Mouse (Mus musculus): ENCODE measurements around the gene Eif2a.
A peak's percentile ranks its signal among the peaks of the same experiment; 100 is the strongest.
"Not testable (repeated sequence)": the region's sequence is repeated elsewhere in the genome, so short reads cannot be mapped to it uniquely, and the experiment has no call there.

Eif2a gene

DNA sequence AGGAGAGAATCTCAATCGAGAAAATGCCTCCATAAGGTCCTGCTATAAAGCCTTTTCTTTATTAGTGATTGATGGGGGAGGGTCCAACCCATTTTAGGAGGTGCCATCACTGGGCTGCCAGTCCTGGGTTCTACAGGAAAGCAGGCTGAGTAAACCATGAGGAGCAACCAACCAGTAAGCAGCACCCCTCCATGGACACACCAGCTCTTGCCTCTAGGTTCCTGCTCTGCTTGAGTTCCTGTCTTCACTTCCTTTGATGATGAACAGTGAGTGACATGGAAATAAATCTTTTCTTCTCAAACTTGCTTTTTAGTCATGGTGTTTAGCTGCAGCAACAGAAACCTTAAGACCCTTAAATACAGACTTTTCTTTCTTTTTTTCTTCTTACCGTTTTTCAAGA, 4.3 kb upstream of the Eif2a start:
- DNase-seq (ENCODE audit: low spot score in 2 of 2), result no peak

GRCm38 (mm10) chr3:58523386-58523785, 2.2 kb upstream of the Eif2a start:
- DNase-seq (ENCODE audit: low spot score in 2 of 2), result no peak

DNA sequence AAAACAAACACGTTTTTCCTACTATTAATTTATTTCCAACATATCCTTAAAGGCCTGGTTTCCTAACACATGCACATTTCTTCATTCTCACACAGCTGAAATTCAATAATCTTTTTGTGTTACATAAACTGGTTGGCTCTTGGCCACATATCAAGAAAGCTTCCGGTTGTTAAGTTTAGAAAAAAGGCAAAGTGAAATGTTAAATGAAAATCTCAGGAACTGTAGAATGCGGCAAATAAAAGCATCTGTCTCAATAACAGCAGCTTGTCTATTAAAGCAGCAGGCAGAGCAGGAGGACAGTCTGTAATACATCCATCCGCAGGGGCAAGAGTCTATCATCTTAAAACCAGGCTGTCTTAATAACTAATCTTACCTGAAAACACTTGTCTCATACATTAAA, 1.4 kb upstream of the Eif2a start:
- no peak for DNase-seq (ENCODE audit: low spot score in 2 of 2)

GRCm38 (mm10) chr3:58525166-58525565, 455 bp upstream of the Eif2a start:
- peak in 1 of 2 experiments; percentile 20 for DNase-seq (ENCODE audit: low spot score in 2 of 2)

DNA sequence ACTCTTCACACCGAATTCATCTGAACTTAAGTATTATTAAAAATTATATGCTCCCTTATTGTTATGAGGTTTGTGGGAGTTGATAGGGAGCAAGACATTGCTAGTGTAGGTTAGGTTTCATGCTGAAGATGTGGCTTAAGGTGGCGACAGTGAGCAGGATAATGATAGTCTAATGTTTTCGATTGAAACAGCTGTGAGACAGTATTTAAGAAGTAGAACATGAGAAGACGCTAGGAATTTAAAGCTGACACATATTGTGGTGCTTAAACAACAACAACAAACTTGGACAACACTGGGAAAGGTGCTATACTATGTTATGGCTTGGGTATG, 752 bp downstream of the Eif2a start:
- DNase-seq (ENCODE audit: low spot score in 2 of 2), result no peak

DNA sequence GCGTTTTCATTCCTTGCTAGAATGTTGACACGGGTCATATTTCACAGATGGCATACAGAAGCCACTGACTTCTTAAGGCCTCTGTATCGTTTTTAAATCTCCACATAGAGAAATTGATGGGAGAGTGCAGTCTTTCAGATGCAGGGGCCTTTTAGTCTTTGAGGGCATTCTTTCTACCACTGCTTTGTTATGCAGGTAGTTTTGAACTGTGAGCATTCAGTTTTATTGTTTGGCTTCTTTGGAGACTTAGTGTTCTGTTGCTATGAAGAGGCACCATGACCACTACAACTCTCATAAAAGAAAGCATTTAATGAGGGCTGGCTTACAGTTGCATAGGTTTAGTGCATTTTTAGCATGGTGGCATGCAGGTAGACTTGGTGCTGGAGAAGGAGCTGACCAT, 11.0 kb downstream of the Eif2a start:
- DNase-seq (ENCODE audit: low spot score in 2 of 2), result no peak

DNA sequence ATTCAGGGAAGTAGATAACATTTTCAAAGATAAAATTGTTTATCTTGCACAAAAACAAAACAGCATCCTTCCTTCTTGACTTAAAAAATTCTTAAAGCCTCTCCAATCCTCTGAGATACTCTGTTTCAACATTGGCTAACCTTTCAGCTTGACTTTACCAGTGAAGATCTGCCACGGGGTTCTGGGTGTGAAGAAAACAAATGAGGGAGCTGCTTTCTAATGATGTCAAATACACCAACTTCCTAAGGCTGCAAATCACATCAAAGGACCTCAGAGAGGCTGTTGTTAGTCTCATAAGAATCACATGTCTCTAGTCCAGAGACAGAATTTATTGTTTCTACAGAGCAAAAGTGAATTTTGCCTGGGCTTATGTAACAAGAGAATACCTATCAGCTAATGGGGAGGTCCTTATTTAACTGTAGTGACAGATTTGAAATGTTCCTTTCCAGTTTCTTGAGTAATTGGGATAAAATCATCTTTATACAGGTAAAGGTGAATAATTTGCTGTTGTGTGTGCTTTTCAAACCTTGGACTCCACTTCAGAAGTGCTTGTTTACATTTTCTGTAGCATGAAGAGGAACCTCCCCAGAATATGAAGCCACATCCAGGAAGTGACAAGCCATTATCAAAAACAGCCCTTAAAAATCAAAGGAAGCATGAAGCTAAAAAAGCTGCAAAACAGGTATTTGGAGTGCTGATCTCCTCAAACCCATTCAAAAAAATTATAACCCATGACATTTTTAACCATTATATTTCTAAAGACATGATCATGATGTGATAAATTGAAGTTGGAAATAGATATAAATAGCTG, 26.6 kb downstream of the Eif2a start:
- DNase-seq (ENCODE audit: low spot score in 2 of 2), result no peak

- no peak for DNase-seq (ENCODE audit: low spot score in 2 of 2)
Observed at GRCm38 (mm10) chr3:58556649-58557048, 31.0 kb downstream of the Eif2a start.

DNA sequence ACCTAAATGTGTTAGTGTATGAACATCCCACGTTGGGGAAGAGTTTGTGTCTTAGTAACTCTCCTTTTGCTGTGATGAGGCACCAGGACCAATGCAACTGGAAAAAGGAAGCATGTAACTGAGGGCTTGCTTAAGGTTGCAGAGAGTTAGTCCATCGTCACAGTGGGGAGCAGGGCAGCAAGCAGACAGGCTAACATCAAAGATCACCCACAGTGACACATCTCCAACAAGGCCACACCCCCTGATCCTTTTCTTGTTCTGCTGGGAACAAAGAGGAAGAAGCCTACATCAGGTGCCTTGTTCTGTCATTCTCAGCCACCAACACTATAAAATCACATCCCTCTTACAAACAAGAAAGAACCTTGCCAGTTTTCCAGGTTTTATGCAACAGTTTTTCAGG, 34.3 kb downstream of the Eif2a start:
- DNase-seq (ENCODE audit: low spot score in 2 of 2), result no peak

- no peak for DNase-seq (ENCODE audit: low spot score in 2 of 2)
Observed at GRCm38 (mm10) chr3:58561437-58561836, 35.8 kb downstream of the Eif2a start.

GRCm38 (mm10) chr3:58570821-58571220, 45.2 kb downstream of the Eif2a start:
- DNase-seq (ENCODE audit: low spot score in 2 of 2), result no peak

DNA sequence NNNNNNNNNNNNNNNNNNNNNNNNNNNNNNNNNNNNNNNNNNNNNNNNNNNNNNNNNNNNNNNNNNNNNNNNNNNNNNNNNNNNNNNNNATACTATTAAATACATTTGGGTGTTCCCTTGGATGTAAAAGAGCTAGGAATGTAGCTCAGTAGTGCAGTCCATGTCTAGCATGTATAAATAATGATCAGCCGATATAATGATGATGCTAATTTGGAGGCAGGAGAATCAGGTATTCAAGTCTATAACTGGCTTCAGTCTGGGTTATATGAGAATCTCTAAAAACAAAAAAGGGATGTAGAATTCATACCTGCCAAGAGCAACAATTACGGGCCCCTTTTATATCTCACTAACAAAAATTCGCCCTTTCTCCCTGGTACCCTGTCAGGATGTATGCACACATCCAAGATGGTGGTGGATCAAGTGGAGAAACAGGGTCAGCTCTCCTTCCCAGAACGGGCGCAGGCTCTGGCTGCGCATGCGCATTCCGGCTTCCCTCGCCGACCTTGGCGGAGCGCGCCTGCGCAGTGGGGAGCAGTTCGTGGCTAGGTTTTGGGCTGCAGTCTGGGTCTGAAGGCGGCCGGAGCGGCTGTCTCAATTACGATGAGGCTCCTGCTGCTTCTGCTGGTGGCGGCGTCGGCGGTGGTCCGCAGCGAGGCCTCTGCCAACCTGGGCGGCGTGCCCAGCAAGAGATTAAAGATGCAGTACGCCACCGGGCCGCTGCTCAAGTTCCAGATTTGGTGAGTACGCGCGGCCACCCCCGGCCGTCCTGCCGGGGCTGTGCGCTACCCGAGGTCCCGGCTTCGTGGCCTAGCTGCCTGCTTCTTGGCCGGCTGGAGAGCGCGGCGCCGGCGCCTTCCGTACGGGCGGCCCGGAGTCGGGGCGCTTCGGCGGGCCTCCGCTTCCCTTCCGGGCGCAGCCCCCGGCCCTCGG, 50.8 kb downstream of the Eif2a start, which contains the start of gene Selenot:
TSS of gene Selenot (plus strand) at position 500 of the 930 bp plus-strand sequence.
- DNase-seq (ENCODE audit: low spot score in 2 of 2), result peak; percentile 92 to 98

GRCm38 (mm10) chr3:58577067-58577503, 51.5 kb downstream of the Eif2a start:
- no peak for DNase-seq (ENCODE audit: low spot score in 2 of 2)

- no peak for DNase-seq (ENCODE audit: low spot score in 2 of 2)
Observed at GRCm38 (mm10) chr3:58577506-58578050, 52.0 kb downstream of the Eif2a start.

DNA sequence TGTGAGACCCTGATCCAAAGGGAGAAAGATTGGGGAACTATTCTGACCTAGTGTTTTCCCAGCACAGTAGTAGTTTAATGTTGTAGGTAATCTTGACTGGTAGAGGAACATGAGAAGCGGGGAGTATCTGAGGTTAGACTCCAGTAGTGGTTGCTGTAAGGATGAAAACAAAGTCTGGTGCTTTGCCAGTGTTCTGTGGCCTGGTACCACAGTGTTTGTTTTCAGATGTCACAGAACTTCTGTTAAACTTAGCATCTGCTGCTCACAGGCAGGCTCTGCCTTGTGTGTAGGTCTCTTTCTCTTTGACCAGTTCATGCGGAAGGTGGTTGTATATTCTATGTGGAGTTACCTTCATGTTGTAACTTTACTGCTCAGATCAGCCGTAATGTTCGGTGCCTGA, 55.9 kb downstream of the Eif2a start:
- DNase-seq (ENCODE audit: low spot score in 2 of 2), result no peak

- no peak for DNase-seq (ENCODE audit: low spot score in 2 of 2)
Observed at GRCm38 (mm10) chr3:58582297-58582696, 56.7 kb downstream of the Eif2a start.

DNA sequence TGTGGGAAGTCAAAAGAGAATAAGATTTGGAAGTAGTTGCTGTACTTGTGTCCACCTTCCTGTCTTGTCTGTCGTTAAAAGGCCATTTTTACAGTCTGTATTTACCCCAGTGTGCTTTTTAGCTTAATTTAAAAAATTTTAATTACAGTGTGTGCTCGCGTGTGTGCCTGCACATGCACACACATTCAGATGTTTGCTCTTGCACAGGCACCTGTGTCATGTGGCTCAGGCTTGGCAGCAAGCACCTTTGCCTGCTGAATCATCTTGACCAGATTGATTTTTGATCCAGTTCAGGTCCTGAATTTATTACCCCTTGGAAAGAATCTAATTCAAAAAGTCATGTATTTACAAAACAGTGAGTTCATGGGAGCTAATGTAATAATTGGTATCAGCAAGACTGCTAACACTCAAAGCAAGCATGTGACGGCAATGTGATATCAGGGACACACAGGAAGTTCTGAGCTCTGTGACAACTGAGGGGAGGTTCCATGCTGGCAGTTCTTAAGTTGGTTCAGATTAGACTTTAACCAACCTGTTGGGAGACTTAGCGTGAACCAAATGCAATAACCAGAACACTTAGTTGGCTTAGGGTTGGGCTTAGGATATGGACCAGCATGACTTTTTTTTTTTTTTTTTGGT, 57.3 kb downstream of the Eif2a start:
- DNase-seq (ENCODE audit: low spot score in 2 of 2), result no peak

DNA sequence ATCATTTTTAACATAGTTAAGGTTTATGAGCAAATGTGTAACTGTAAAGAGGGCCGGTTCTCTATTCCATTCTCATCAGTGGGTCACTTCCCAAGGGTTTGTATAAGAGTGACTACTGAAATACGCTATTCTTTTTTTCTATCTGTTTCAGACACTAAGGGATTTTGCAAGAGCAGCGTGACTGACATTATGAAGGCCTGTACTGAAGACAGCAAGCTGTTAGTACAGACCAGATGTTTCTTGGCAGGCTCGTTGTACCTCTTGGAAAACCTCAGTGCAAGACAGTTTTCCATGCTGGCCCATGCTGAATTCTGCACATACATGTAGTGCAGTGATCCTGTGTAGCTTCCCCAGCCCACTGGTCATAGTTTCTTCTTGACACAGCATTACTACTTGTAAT, 64.9 kb downstream of the Eif2a start:
- not testable (repeated sequence) for DNase-seq (ENCODE audit: low spot score in 2 of 2)

GRCm38 (mm10) chr3:58592666-58593065, 67.0 kb downstream of the Eif2a start:
- DNase-seq (ENCODE audit: low spot score in 2 of 2), result not testable (repeated sequence)

DNA sequence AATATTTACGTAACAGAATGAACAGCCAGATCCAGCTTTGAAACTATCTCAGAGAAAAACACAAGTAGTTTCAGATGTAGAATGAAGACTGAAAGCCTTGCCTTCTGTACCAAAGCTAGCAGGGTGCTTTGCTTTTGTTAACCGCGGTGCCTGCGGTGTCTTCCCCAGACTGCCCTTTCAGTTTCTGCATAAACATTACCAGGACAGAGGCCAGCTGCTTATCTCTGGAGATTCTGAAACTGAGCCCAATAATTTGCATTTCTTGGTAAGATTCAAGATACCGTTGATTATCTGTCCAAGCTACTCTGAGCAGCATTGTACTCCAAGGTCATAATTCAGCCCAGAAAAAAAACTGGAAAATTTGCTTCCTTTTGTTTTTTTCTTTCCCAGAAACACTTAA, 68.0 kb downstream of the Eif2a start:
- no peak for DNase-seq (ENCODE audit: low spot score in 2 of 2)

Data from frontal cortex, postnatal 10 days (tissue).